Mouse (Mus musculus): ENCODE measurements around the gene 9530077C05Rik. TPM values are rescaled to one million over a fixed set of nuclear protein-coding genes. Genes with fewer than 3 reads are reported as not detected.

The 9530077C05Rik gene
- polyA plus RNA-seq, 1 experiment from 2014 or later = 5.3 TPM

GRCm38 (mm10) chr9:22476265-22476664 is 65.0 kb downstream of the 9530077C05Rik start:
- Histone ChIP-seq H3K27me3 (ENCODE audit: control insufficient read depth, insufficient read depth, low read length) (no peaks in the 10 kb centered on the region), H3K4me3 (replicated peaks; ENCODE audit: low read length) (peak overlapping the region; percentile 68), H3K36me3 (ENCODE audit: control insufficient read depth, insufficient read depth, low read length) (no peaks in the 10 kb centered on the region), H3K4me1 (ENCODE audit: control insufficient read depth, insufficient read depth, low read length) (peaks cover 4% of the 10 kb centered on the region), H3K4me2 (ENCODE audit: low read depth, low read length) (peak overlapping the region; percentile 97), H3K9me3 (replicated peaks; ENCODE audit: control insufficient read depth, low read length) (no peaks in the 10 kb centered on the region), H3K27ac (ENCODE audit: low read length) (peak overlapping the region; percentile 68), H3K9ac (ENCODE audit: low read length) (peak overlapping the region; percentile 69)
- WGBS = 3% methylated on average over 10 of the region's 10 CpGs
- no peak for ATAC-seq (ENCODE audit: insufficient read depth, low FRiP score)

GRCm38 (mm10) chr9:22478946-22479345 is 67.6 kb downstream of the 9530077C05Rik start:
- no peak overlapping the region for H3K4me2 ChIP-seq (ENCODE audit: low read depth, low read length)
- H3K4me1 ChIP-seq (ENCODE audit: control insufficient read depth, insufficient read depth, low read length) = peaks cover 4% of the 10 kb centered on the region
- no peak for ATAC-seq (ENCODE audit: insufficient read depth, low FRiP score)
- H3K27me3 ChIP-seq (ENCODE audit: control insufficient read depth, insufficient read depth, low read length) = no peaks in the 10 kb centered on the region
- WGBS = 91% methylated on average over 8 of the region's 8 CpGs
- no peaks in the 10 kb centered on the region for H3K36me3 ChIP-seq (ENCODE audit: control insufficient read depth, insufficient read depth, low read length)
- no peak overlapping the region for H3K9ac ChIP-seq (ENCODE audit: low read length)
- H3K27ac ChIP-seq (ENCODE audit: low read length) = no peak overlapping the region
- H3K9me3 ChIP-seq (replicated peaks; ENCODE audit: control insufficient read depth, low read length) = no peaks in the 10 kb centered on the region
- H3K4me3 ChIP-seq (replicated peaks; ENCODE audit: low read length) = no peak overlapping the region

DNA sequence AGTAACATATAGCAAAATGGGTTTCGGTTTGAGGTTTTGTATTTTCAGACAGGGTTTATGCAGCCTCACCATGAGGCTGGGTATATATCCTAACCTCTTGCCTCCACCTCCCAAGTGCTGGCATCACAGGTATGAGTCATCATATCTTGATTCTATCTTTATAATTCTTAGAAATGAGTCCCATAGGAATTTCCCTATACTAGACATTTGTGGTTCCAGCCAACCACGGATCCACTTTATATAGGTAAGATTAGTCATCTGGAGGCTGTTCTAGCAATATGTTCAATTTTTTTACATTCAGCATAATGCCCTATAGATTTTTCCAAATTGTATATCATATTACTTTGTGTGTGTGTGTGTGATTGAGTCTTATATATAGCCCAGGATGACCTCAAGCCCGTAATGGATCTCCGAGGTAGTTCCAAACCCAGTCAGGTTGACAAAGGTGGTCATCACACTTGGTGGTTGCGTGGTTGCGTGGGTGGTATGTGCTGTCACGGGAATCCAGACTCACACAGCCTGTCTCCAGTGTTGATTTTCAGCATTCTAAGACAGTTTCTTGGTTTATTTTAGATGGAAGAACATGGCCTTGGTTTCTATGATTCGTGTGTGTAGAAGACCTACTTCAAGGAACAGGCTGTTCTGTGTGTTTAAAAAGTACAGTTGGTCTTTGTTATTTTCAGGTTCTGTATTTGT is 72.7 kb downstream of the 9530077C05Rik start:
- no peak for ATAC-seq (ENCODE audit: insufficient read depth, low FRiP score)
- peak overlapping the region; percentile 38; the same call in 1 of the 2 replicates for H3K27ac ChIP-seq (ENCODE audit: low read length)
- 92% methylated on average over 8 of the region's 8 CpGs for WGBS
- no peaks in the 10 kb centered on the region for H3K9me3 ChIP-seq (replicated peaks; ENCODE audit: control insufficient read depth, low read length)
- H3K4me3 ChIP-seq (replicated peaks; ENCODE audit: low read length) = no peak overlapping the region
- H3K36me3 ChIP-seq (ENCODE audit: control insufficient read depth, insufficient read depth, low read length) = no peaks in the 10 kb centered on the region
- H3K9ac ChIP-seq (ENCODE audit: low read length) = no peak overlapping the region
- no peaks in the 10 kb centered on the region for H3K4me1 ChIP-seq (ENCODE audit: control insufficient read depth, insufficient read depth, low read length)
- H3K27me3 ChIP-seq (ENCODE audit: control insufficient read depth, insufficient read depth, low read length) = no peaks in the 10 kb centered on the region
- no peak overlapping the region for H3K4me2 ChIP-seq (ENCODE audit: low read depth, low read length)

DNA sequence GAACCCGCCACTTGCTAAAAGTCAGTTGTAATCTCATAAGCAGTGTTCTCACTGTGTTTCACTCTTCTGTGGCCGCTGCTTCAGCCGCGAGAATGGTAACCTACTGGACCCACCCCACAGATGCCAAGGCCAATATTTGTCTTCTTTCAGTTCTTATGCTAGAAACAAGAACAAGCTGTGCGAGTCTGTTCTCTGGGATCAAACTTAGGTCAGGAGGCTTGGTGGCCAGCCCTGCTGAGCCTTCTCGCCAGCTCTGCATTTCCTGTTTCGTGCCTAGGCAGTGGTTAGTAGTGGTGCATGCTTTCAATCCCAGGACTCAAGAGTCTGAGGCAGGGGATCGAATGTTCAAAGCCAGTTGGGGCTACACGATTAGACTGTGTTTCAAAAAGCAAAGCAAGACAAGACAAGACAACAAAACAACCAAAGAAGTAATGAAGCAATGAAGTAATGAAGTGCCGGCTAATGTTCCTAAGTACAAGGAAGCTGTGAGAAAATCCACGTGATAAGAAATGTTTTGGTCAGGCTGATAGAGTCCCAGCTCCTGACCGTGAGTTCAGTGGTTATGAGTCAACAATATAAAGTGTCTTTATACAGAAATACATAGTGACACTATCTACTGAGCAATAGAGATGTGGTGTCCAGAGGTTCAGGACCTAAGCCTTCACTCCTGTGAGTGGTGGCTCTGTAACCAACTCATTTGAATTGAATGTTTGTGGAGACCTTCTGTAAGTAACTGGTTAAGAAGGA is 73.4 kb downstream of the 9530077C05Rik start:
- WGBS = 70% methylated on average over 12 of the region's 12 CpGs

DNA sequence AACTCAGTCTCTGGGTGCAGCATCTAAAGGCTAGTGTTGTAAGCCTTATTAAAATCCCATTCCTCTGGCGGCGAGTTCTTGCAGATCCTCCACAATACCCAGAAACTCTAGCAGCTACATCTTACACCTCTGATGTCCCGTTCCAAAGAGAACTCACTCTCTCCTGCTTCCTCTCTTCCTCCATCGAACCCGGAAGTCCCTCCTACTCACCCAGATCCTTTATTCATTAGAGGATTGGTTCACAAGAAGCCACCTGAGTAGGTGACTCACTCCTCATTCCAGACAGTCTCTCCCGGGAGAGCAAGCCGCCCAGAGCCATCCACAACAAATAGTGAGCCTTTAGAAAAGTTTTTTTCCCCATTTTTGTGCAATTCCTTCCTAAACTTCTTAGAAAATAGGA is 74.9 kb downstream of the 9530077C05Rik start:
- Histone ChIP-seq H3K9ac (ENCODE audit: low read length) (no peak overlapping the region), H3K36me3 (ENCODE audit: control insufficient read depth, insufficient read depth, low read length) (no peaks in the 10 kb centered on the region), H3K4me1 (ENCODE audit: control insufficient read depth, insufficient read depth, low read length) (no peaks in the 10 kb centered on the region), H3K27me3 (ENCODE audit: control insufficient read depth, insufficient read depth, low read length) (no peaks in the 10 kb centered on the region), H3K4me2 (ENCODE audit: low read depth, low read length) (no peak overlapping the region), H3K4me3 (replicated peaks; ENCODE audit: low read length) (no peak overlapping the region), H3K9me3 (replicated peaks; ENCODE audit: control insufficient read depth, low read length) (no peaks in the 10 kb centered on the region), H3K27ac (ENCODE audit: low read length) (no peak overlapping the region)
- no peak for ATAC-seq (ENCODE audit: insufficient read depth, low FRiP score)
- WGBS = 86% methylated on average over 7 of the region's 7 CpGs

More for the DNA sequence above, 73.4 kb downstream of the 9530077C05Rik start:
- no peaks in the 10 kb centered on the region for H3K27me3 ChIP-seq (ENCODE audit: control insufficient read depth, insufficient read depth, low read length)
- no peaks in the 10 kb centered on the region for H3K9me3 ChIP-seq (replicated peaks; ENCODE audit: control insufficient read depth, low read length)
- H3K4me2 ChIP-seq (ENCODE audit: low read depth, low read length) = no peak overlapping the region
- no peaks in the 10 kb centered on the region for H3K36me3 ChIP-seq (ENCODE audit: control insufficient read depth, insufficient read depth, low read length)
- no peaks in the 10 kb centered on the region for H3K4me1 ChIP-seq (ENCODE audit: control insufficient read depth, insufficient read depth, low read length)
- peak; percentile 55; the same call in 1 of the 2 replicates for ATAC-seq (ENCODE audit: insufficient read depth, low FRiP score)
- H3K4me3 ChIP-seq (replicated peaks; ENCODE audit: low read length) = no peak overlapping the region
- peak overlapping the region; percentile 38; the same call in 1 of the 2 replicates for H3K27ac ChIP-seq (ENCODE audit: low read length)
- no peak overlapping the region for H3K9ac ChIP-seq (ENCODE audit: low read length)

- ATAC-seq (ENCODE audit: insufficient read depth, low FRiP score) = peak; percentile 56; the same call in 1 of the 2 replicates
- no peak overlapping the region for H3K4me3 ChIP-seq (replicated peaks; ENCODE audit: low read length)
- H3K4me2 ChIP-seq (ENCODE audit: low read depth, low read length) = no peak overlapping the region
- no peak overlapping the region for H3K9ac ChIP-seq (ENCODE audit: low read length)
- 50% methylated on average over 9 of the region's 9 CpGs for WGBS
- H3K9me3 ChIP-seq (replicated peaks; ENCODE audit: control insufficient read depth, low read length) = no peaks in the 10 kb centered on the region
- no peaks in the 10 kb centered on the region for H3K27me3 ChIP-seq (ENCODE audit: control insufficient read depth, insufficient read depth, low read length)
- no peaks in the 10 kb centered on the region for H3K4me1 ChIP-seq (ENCODE audit: control insufficient read depth, insufficient read depth, low read length)
- H3K27ac ChIP-seq (ENCODE audit: low read length) = no peak overlapping the region
- no peaks in the 10 kb centered on the region for H3K36me3 ChIP-seq (ENCODE audit: control insufficient read depth, insufficient read depth, low read length)
Observed at GRCm38 (mm10) chr9:22488963-22489362, 77.7 kb downstream of the 9530077C05Rik start.

Other genes starting within 250 kb of the 9530077C05Rik start
- gene Zfp872, start 223.4 kb upstream of the 9530077C05Rik start, polyA plus RNA-seq (2015; fragmentation: Nextera tagmentation; extraction: Ambion mirVana) = 1.0 and 1.9 TPM in 2 replicates
- 27.5 and 29.7 TPM in 2 replicates for gene Zfp809, start 185.8 kb upstream of the 9530077C05Rik start, polyA plus RNA-seq (2015; fragmentation: Nextera tagmentation; extraction: Ambion mirVana)
- gene Zfp599, start 151.6 kb upstream of the 9530077C05Rik start, polyA plus RNA-seq (2015; fragmentation: Nextera tagmentation; extraction: Ambion mirVana) = 2.7 and 3.3 TPM in 2 replicates
- 13.6 and 15.2 TPM in 2 replicates for gene Zfp810, start 103.9 kb upstream of the 9530077C05Rik start, polyA plus RNA-seq (2015; fragmentation: Nextera tagmentation; extraction: Ambion mirVana)
- gene Anln, start 22.3 kb upstream of the 9530077C05Rik start, polyA plus RNA-seq (2015; fragmentation: Nextera tagmentation; extraction: Ambion mirVana) = 57.6 and 58.0 TPM in 2 replicates
- gene Gm17545, start 42.8 kb downstream of the 9530077C05Rik start, polyA plus RNA-seq (2015; fragmentation: Nextera tagmentation; extraction: Ambion mirVana) = not detected in 2 replicates
- 51.8 and 56.8 TPM in 2 replicates for gene Rp9, start 58.2 kb downstream of the 9530077C05Rik start, polyA plus RNA-seq (2015; fragmentation: Nextera tagmentation; extraction: Ambion mirVana)
- gene Bbs9, start 64.2 kb downstream of the 9530077C05Rik start, polyA plus RNA-seq (2015; fragmentation: Nextera tagmentation; extraction: Ambion mirVana) = 11.5 and 12.2 TPM in 2 replicates

Measured in stomach, embryonic 16.5 days (tissue).